ENCODE assay signal across 8 mouse cellular contexts in genomic region chr8:71610822-71611651, GRCm38 (mm10). TPM values are rescaled to one million over a fixed set of nuclear protein-coding genes. Genes with fewer than 3 reads are reported as not detected.
DNase-seq lines count a peak whose midpoint lies in the region; ATAC-seq and TF ChIP-seq lines count a peak whose summit lies in the region.

Gene Colgalt1 (plus strand): TSS chr8:71610998.

- TF ChIP-seq CTCF in E14TG2a.4 (conservative IDR thresholded peaks at IDR 0.05; ENCODE audit: low read length) = no peak
- TF ChIP-seq CTCF in heart, postnatal 0 days (IDR thresholded peaks at IDR 0.05; ENCODE audit: low read depth) = no peak
- no peak for TF ChIP-seq CTCF in testis, adult 2 months (IDR thresholded peaks at IDR 0.05; ENCODE audit: control insufficient read depth, insufficient read depth, insufficient replicate concordance, low read depth, low read length)

- H3K4me1 ChIP-seq in E14TG2a.4 (replicated peaks; ENCODE audit: low read depth, low read length) = peaks cover 45% of the 10 kb centered on the region
- peaks cover 15% of the 10 kb centered on the region for H3K4me1 ChIP-seq in forebrain, embryonic 12.5 days
- peaks cover 10% of the 10 kb centered on the region for H3K4me1 ChIP-seq in heart, postnatal 0 days (ENCODE audit: control insufficient read depth, insufficient read depth)
- peaks cover 22% of the 10 kb centered on the region for H3K4me1 ChIP-seq in liver, embryonic 16.5 days (ENCODE audit: control insufficient read depth, low read depth, low read length)
- H3K4me1 ChIP-seq in neural tube, embryonic 13.5 days (replicated peaks) = peaks cover 16% of the 10 kb centered on the region
- peaks cover 12% of the 10 kb centered on the region for H3K4me1 ChIP-seq in testis, adult 2 months (ENCODE audit: control insufficient read depth, insufficient read depth, low read length)

- no peak; the same call in 1 of the 2 replicates for TF ChIP-seq EP300 in heart, postnatal 0 days (IDR thresholded peaks at IDR 0.05; ENCODE audit: low read depth)

- peaks cover 48% of the 10 kb centered on the region for H3K36me3 ChIP-seq in E14TG2a.4 (ENCODE audit: insufficient read depth, low read length)
- peaks cover 22% of the 10 kb centered on the region for H3K36me3 ChIP-seq in forebrain, embryonic 12.5 days (replicated peaks)
- peaks cover 18% of the 10 kb centered on the region for H3K36me3 ChIP-seq in heart, postnatal 0 days (replicated peaks; ENCODE audit: control insufficient read depth, insufficient read depth, low read length)
- peaks cover 8% of the 10 kb centered on the region for H3K36me3 ChIP-seq in liver, embryonic 16.5 days (ENCODE audit: control insufficient read depth, insufficient read depth)
- peaks cover 27% of the 10 kb centered on the region for H3K36me3 ChIP-seq in neural tube, embryonic 13.5 days
- H3K36me3 ChIP-seq in testis, adult 2 months (ENCODE audit: control insufficient read depth, insufficient read depth, low read length) = no peaks in the 10 kb centered on the region

- peak within 1 kb of the TSS; percentile 90 for H3K9ac ChIP-seq in forebrain, embryonic 12.5 days
- peak within 1 kb of the TSS; percentile 82 for H3K9ac ChIP-seq in heart, postnatal 0 days (replicated peaks; ENCODE audit: low read depth, low read length)
- H3K9ac ChIP-seq in liver, embryonic 16.5 days (ENCODE audit: low read depth, low read length) = peak within 1 kb of the TSS; percentile 81
- H3K9ac ChIP-seq in neural tube, embryonic 13.5 days = peak within 1 kb of the TSS; percentile 88

- peak; percentile 98 for DNase-seq in c-Kit-positive CD71-positive TER-119-positive erythroid progenitor cells, embryonic 14.5 days (ENCODE audit: low spot score)
- peak; percentile 100 for DNase-seq in heart, postnatal 0 days (ENCODE audit: low spot score)
- peak; percentile 97 for DNase-seq in kidney, postnatal 4 days

- H3K4me2 ChIP-seq in forebrain, embryonic 12.5 days = peak within 1 kb of the TSS; percentile 77
- H3K4me2 ChIP-seq in heart, postnatal 0 days (ENCODE audit: low read depth, low read length) = peak within 1 kb of the TSS; percentile 83
- peak within 1 kb of the TSS; percentile 98 for H3K4me2 ChIP-seq in liver, embryonic 16.5 days (ENCODE audit: low read depth, low read length)
- peak within 1 kb of the TSS; percentile 74 for H3K4me2 ChIP-seq in neural tube, embryonic 13.5 days

- H3K9me3 ChIP-seq in E14TG2a.4 (ENCODE audit: low read length) = no peaks in the 10 kb centered on the region
- no peaks in the 10 kb centered on the region for H3K9me3 ChIP-seq in forebrain, embryonic 12.5 days
- no peaks in the 10 kb centered on the region for H3K9me3 ChIP-seq in heart, postnatal 0 days (replicated peaks; ENCODE audit: control insufficient read depth, low read length)
- H3K9me3 ChIP-seq in liver, embryonic 16.5 days (replicated peaks; ENCODE audit: control insufficient read depth, low read length) = no peaks in the 10 kb centered on the region
- H3K9me3 ChIP-seq in neural tube, embryonic 13.5 days = no peaks in the 10 kb centered on the region

- H3K4me3 ChIP-seq in E14TG2a.4 (replicated peaks; ENCODE audit: low read length) = peak within 1 kb of the TSS; percentile 98
- H3K4me3 ChIP-seq in forebrain, embryonic 12.5 days (replicated peaks) = peak within 1 kb of the TSS; percentile 95
- H3K4me3 ChIP-seq in heart, postnatal 0 days (ENCODE audit: low read depth, low read length) = peak within 1 kb of the TSS; percentile 87
- peak within 1 kb of the TSS; percentile 86 for H3K4me3 ChIP-seq in liver, embryonic 16.5 days (ENCODE audit: low read depth, low read length)
- peak within 1 kb of the TSS; percentile 80 for H3K4me3 ChIP-seq in neural tube, embryonic 13.5 days
- peak within 1 kb of the TSS; percentile 91 for H3K4me3 ChIP-seq in testis, adult 2 months (ENCODE audit: control insufficient read depth, low read depth, low read length)

- peak; percentile 99 for ATAC-seq in forebrain, embryonic 12.5 days (ENCODE audit: low FRiP score)
- peak; percentile 100 for ATAC-seq in heart, postnatal 0 days (ENCODE audit: insufficient read depth, low read depth)
- peak; percentile 99 for ATAC-seq in liver, embryonic 16.5 days (ENCODE audit: low read depth)
- ATAC-seq in neural tube, embryonic 13.5 days (ENCODE audit: low read depth) = peak; percentile 99

- WGBS in forebrain, embryonic 12.5 days = under 1% methylated on average over 79 of the region's 82 CpGs
- WGBS in heart, postnatal 0 days = under 1% methylated on average over 81 of the region's 82 CpGs
- WGBS in liver, embryonic 16.5 days (ENCODE audit: insufficient replicate concordance) = 0% methylated on average over 82 of the region's 82 CpGs
- under 1% methylated on average over 82 of the region's 82 CpGs for WGBS in neural tube, embryonic 13.5 days

- H3K27ac ChIP-seq in forebrain, embryonic 12.5 days = peak within 1 kb of the TSS; percentile 84
- peak within 1 kb of the TSS; percentile 83 for H3K27ac ChIP-seq in heart, postnatal 0 days (ENCODE audit: low read depth)
- H3K27ac ChIP-seq in liver, embryonic 16.5 days (ENCODE audit: low read length) = peak within 1 kb of the TSS; percentile 77
- peak within 1 kb of the TSS; percentile 90 for H3K27ac ChIP-seq in neural tube, embryonic 13.5 days (replicated peaks)
- peak within 1 kb of the TSS; percentile 75 for H3K27ac ChIP-seq in testis, adult 2 months (ENCODE audit: control insufficient read depth, insufficient read depth, low read depth, low read length)

- no peaks in the 10 kb centered on the region for H3K27me3 ChIP-seq in E14TG2a.4 (ENCODE audit: insufficient read depth, low read length)
- no peaks in the 10 kb centered on the region for H3K27me3 ChIP-seq in forebrain, embryonic 12.5 days
- H3K27me3 ChIP-seq in heart, postnatal 0 days (ENCODE audit: control insufficient read depth, insufficient read depth, low read length) = no peaks in the 10 kb centered on the region
- H3K27me3 ChIP-seq in liver, embryonic 16.5 days (ENCODE audit: control insufficient read depth, insufficient read depth, low read depth, low read length) = no peaks in the 10 kb centered on the region
- H3K27me3 ChIP-seq in neural tube, embryonic 13.5 days = no peaks in the 10 kb centered on the region
- H3K27me3 ChIP-seq in testis, adult 2 months (ENCODE audit: control insufficient read depth, insufficient read depth, low read length) = no peaks in the 10 kb centered on the region

- TF ChIP-seq POLR2A in testis, adult 2 months (IDR thresholded peaks at IDR 0.05; ENCODE audit: control insufficient read depth, low read depth, low read length) = peak; percentile 60

RNA-seq across cellular contexts. Expression of gene Colgalt1, which starts in this region (rescaled TPM):
- polyA plus RNA-seq in forebrain, embryonic 12.5 days (2016; fragmentation: Nextera tagmentation; extraction: Ambion mirVana) = 42.7 TPM in 2 replicates
- total RNA-seq in heart, postnatal 0 days (2014; rRNA removed; ENCODE audit: low replicate concordance) = 84.1 and 108 TPM in 2 replicates
- polyA plus RNA-seq in heart, postnatal 0 days (2015; fragmentation: Nextera tagmentation; extraction: Ambion mirVana) = 32.7 and 35.4 TPM in 2 replicates
- polyA plus RNA-seq in liver, embryonic 16.5 days (2015; fragmentation: Nextera tagmentation; extraction: Ambion mirVana) = 18.5 and 22.5 TPM in 2 replicates
- polyA plus RNA-seq in neural tube, embryonic 13.5 days (2015; fragmentation: Nextera tagmentation; extraction: Ambion mirVana) = 66.8 and 67.2 TPM in 2 replicates
- polyA plus RNA-seq in testis, adult 2 months (2012; rRNA removed) = 31.0 and 37.4 TPM in 2 replicates

Comparison
In these comparisons a context has a peak if more than half of its experiments do, and no peak if none do; other contexts are left out.
1. Peak in every context shown above with its lines: DNase-seq, ATAC-seq, H3K4me3 ChIP-seq and H3K27ac ChIP-seq.